Mouse (Mus musculus) spleen, adult 2 months (tissue): ENCODE measurements around the gene Proser2. TPM values are rescaled to one million over a fixed set of nuclear protein-coding genes. Genes with fewer than 3 reads are reported as not detected.

ENCODE experiments used
- DNase-seq, 2 experiments: peaks; one replicate each; pipeline versions ENCODE4 v3.0.0 to v3.0.0-alpha.2; 2012 to 2021; ENCODE audit warnings: low spot score in 2 of 2, low read depth in 1 of 2
- H3K27ac ChIP-seq: fragments of 200-500 bp; 2 replicates; pipeline ENCODE4 v1.5.1; 2012; ENCODE audit warnings: low read length, inconsistent platforms; ENCODE audit not compliant: insufficient read depth
- H3K27me3 ChIP-seq: fragments of 200-500 bp; 2 replicates; pipeline ENCODE4 v1.6.1; 2012; ENCODE audit warnings: mild to moderate bottlenecking, moderate library complexity, low read length, inconsistent platforms; ENCODE audit not compliant: control insufficient read depth, insufficient read depth
- H3K36me3 ChIP-seq: fragments of 200-500 bp; 2 replicates; pipeline ENCODE4 v1.6.1; 2012; ENCODE audit warnings: mild to moderate bottlenecking, low read length, inconsistent platforms; ENCODE audit not compliant: control insufficient read depth, insufficient read depth
- H3K4me1 ChIP-seq: fragments of 200-500 bp; 2 replicates; pipeline ENCODE4 v1.6.1; 2011; ENCODE audit warnings: inconsistent platforms; ENCODE audit not compliant: control insufficient read depth, insufficient read depth, insufficient read length
- H3K4me3 ChIP-seq: fragments of 200-500 bp; 2 replicates; pipeline ENCODE4 v1.5.1; 2011; ENCODE audit warnings: mild to moderate bottlenecking, inconsistent platforms; ENCODE audit not compliant: insufficient read depth, insufficient read length; ENCODE audit errors: extremely low read depth
- CTCF ChIP-seq: fragments of 200-500 bp; IDR thresholded peaks from 2 replicates; pipeline ENCODE4 v1.5.1; 2011; ENCODE audit warnings: mild to moderate bottlenecking, inconsistent platforms; ENCODE audit not compliant: insufficient read depth, insufficient read length, insufficient replicate concordance; ENCODE audit errors: extremely low read depth
- POLR2A ChIP-seq: fragments of 200-500 bp; IDR thresholded peaks from 2 replicates; pipeline ENCODE4 v1.6.1; 2011; ENCODE audit warnings: low read depth, low read length, inconsistent platforms
- WGBS: fragments of 180-500 bp; shearing (Covaris S2); methylation state at CpG from one replicate; pipeline ENCODE4 v1.1.7; 2018; 5-methylcytosine and 5-hydroxymethylcytosine counted together
- polyA plus RNA-seq: library from polyadenylated mRNA; depleted of rRNA; stranded (reverse); fragments of >200 nt; gene quantifications from 2 replicates; pipeline ENCODE4 v1.2.3, GENCODE M21; 2012

The Proser2 gene
- polyA plus RNA-seq, 1 experiment = 9.7 TPM

GRCm38 (mm10) chr2:6149801-6150200 is 19.8 kb upstream of the Proser2 start:
- TF ChIP-seq CTCF (no peak), POLR2A (no peak)
- WGBS = 97% methylated on average over 5 of the region's 5 CpGs
- Histone ChIP-seq H3K27ac (no peak overlapping the region), H3K4me1 (no peaks in the 10 kb centered on the region), H3K4me3 (no peak overlapping the region), H3K36me3 (no peaks in the 10 kb centered on the region), H3K27me3 (no peaks in the 10 kb centered on the region)
- no peak for DNase-seq

GRCm38 (mm10) chr2:6146901-6147300 is 16.9 kb upstream of the Proser2 start:
- Histone ChIP-seq H3K4me1 (no peaks in the 10 kb centered on the region), H3K36me3 (no peaks in the 10 kb centered on the region), H3K27me3 (no peaks in the 10 kb centered on the region), H3K4me3 (no peak overlapping the region), H3K27ac (no peak overlapping the region)
- no peak for DNase-seq
- TF ChIP-seq POLR2A (no peak), CTCF (no peak)
- 88% methylated on average over 7 of the region's 7 CpGs for WGBS

- Histone ChIP-seq H3K27me3 (no peaks in the 10 kb centered on the region), H3K4me1 (no peaks in the 10 kb centered on the region), H3K36me3 (no peaks in the 10 kb centered on the region), H3K27ac (no peak overlapping the region), H3K4me3 (no peak overlapping the region)
- TF ChIP-seq POLR2A (no peak), CTCF (no peak)
- DNase-seq = no peak
- WGBS = 87% methylated on average over 4 of the region's 4 CpGs
Observed at GRCm38 (mm10) chr2:6146257-6146656, 16.2 kb upstream of the Proser2 start.

GRCm38 (mm10) chr2:6145611-6146010 is 15.6 kb upstream of the Proser2 start:
- H3K36me3 ChIP-seq = no peaks in the 10 kb centered on the region
- WGBS = 93% methylated on average over 10 of the region's 10 CpGs
- no peak for TF ChIP-seq POLR2A
- no peak for TF ChIP-seq CTCF
- H3K4me3 ChIP-seq = no peak overlapping the region
- no peaks in the 10 kb centered on the region for H3K27me3 ChIP-seq
- no peak for DNase-seq
- H3K4me1 ChIP-seq = no peaks in the 10 kb centered on the region
- no peak overlapping the region for H3K27ac ChIP-seq

GRCm38 (mm10) chr2:6142915-6143654 is 13.1 kb upstream of the Proser2 start:
- DNase-seq = no peak
- H3K4me3 ChIP-seq = no peak overlapping the region
- WGBS = 85% methylated on average over 16 of the region's 16 CpGs
- no peaks in the 10 kb centered on the region for H3K4me1 ChIP-seq
- TF ChIP-seq POLR2A = no peak
- TF ChIP-seq CTCF = no peak
- H3K36me3 ChIP-seq = no peaks in the 10 kb centered on the region
- H3K27me3 ChIP-seq = no peaks in the 10 kb centered on the region
- no peak overlapping the region for H3K27ac ChIP-seq

GRCm38 (mm10) chr2:6140572-6141161 is 10.7 kb upstream of the Proser2 start:
- no peaks in the 10 kb centered on the region for H3K36me3 ChIP-seq
- H3K27ac ChIP-seq = no peak overlapping the region
- no peaks in the 10 kb centered on the region for H3K4me1 ChIP-seq
- no peak overlapping the region for H3K4me3 ChIP-seq
- no peak for TF ChIP-seq CTCF
- no peak for TF ChIP-seq POLR2A
- 82% methylated on average over 9 of the region's 9 CpGs for WGBS
- no peak for DNase-seq
- H3K27me3 ChIP-seq = no peaks in the 10 kb centered on the region

- DNase-seq = no peak
- H3K4me1 ChIP-seq = peaks cover 3% of the 10 kb centered on the region; the same call in 1 of the 2 replicates
- 91% methylated on average over 19 of the region's 19 CpGs for WGBS
- no peak overlapping the region for H3K27ac ChIP-seq
- H3K36me3 ChIP-seq = no peaks in the 10 kb centered on the region
- no peak overlapping the region for H3K4me3 ChIP-seq
- no peak for TF ChIP-seq CTCF
- TF ChIP-seq POLR2A = no peak
- peaks cover 7% of the 10 kb centered on the region; the same call in 1 of the 2 replicates for H3K27me3 ChIP-seq
Observed at GRCm38 (mm10) chr2:6133871-6134270, 3.9 kb upstream of the Proser2 start.
